Mouse (Mus musculus): Measurements from ENCODE around the gene Gm884. TPM values are rescaled to one million over a fixed set of nuclear protein-coding genes. Genes with fewer than 3 reads are reported as not detected.
A peak's percentile ranks its signal among the peaks of the same experiment; 100 is the strongest.

Gene Gm884
- total RNA-seq (2015): not detected in 2 replicates
- not detected in 2 replicates for total RNA-seq (2017)

DNA sequence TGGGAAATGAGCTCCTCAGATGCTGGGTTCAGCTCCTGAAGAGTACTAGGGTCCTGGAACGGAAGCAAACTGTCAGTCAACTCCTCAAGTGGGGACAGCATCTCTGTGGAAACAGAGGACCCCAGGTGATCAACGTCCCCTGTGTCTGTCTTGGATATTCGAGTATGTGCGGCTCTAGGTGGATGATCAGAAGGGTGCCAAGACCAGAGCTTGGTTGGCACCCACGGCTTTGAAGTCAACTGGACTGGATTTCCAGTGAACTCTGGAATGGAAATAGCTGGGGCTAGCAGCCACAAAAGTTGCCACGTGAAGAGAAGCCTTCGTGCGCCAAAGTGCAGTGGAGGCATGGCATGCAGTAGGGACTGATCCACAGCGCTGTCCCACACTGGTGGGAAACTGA lies at the start of gene Gm884:
TSS of gene Gm884 (minus strand) at position 101 of the 400 bp plus-strand sequence.
- ATAC-seq (ENCODE audit: poor library complexity, severe bottlenecking): no peak

DNA sequence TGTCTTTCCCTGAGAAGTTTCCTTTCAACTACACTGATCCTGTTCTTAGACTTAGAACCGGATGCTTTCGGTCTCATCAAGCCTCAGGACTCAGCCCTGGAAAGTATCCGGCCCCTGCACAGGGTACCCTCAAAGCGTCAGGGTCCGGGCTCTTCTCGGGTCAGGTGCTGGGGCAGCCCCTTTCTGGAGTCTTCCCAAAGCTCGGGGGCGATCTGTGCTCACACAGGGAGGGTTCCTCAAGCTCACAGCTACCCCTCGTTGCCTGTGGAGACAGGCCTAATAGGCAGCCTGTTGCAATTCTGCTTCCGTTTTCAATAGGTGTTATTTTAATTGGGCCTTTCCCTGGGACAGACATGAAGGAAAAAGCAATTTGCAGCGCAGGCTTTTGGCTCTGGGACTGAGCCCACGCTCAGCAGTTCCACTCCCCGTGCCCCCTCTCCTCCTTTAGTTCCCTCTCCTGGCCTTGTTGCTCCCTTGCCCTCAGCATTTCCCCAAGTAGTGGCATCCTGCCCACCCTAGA lies 46.0 kb upstream of the Gm884 start:
- no peak for ATAC-seq (ENCODE audit: poor library complexity, severe bottlenecking)

DNA sequence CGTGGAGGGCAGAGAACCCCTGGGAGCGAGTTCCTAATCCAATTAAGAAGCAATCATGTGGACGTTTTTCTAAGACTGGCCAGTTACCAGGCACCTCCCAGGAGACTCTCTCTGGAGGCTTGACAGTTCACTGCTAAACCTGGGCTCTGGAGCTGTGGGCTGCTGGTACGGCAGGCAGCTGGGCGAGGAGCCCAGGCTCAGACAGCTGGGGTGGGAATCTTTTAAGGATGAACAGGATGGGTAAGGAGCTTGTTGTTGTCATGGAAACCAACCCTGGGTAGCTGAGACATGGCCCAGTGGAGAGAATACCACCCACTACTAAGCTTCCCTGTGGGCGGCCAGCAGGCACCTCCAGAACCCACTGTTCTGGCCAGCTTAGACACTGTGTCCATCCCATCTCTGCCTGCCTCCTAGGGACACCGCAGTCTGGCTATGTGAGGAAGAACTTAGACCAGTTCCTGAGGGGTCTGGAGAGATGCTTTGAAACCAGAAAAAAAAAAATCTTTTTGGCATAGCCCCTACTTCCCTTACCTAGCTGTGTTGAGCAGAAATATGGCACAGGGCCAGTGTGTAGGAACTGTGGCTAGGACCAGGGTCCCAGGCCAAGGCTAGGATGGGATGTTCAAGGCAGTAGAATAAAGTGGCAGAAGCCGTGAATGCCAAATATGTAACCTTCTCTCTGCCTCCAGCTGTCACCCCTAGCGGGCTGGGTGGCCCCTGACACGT lies 45.4 kb upstream of the Gm884 start:
- no peak for ATAC-seq (ENCODE audit: poor library complexity, severe bottlenecking)

DNA sequence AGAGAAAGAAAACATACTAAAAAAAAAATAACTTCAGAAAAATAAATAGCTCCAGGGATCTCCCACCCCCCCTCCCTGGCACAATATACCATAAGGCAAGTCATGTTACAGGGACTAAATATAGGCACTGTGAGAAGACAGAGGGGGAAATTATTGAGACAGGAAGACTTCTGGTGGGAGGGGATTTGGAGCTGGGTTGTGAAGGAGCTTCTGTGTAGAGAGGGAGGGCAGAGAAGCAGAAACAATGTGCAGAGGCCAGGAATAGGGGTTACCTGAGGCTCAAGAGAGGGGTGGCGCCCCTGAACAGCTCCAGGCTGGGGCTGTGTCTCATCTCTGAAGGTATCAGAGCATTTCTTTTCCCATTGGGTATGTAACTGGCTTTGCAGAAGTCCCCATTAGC lies 44.8 kb upstream of the Gm884 start:
- ATAC-seq (ENCODE audit: poor library complexity, severe bottlenecking): no peak

DNA sequence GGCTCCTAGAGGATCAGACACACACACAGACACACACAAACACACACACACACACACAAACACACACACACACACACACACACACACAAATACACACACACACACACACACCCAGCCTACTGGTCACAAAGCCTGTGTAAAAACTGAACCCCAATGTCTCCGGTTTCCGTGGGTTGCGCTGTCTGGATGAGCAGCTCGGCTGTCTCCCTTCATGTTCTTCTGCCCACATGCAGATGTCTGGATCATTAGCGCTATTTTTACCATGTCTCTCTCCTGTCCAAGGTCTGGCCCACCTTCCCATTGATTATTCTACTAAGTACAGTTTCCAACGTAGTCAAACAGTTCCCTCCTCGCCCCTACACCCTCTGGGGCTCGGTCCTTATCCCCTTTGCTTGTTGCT lies 42.2 kb upstream of the Gm884 start:
- no peak for ATAC-seq (ENCODE audit: poor library complexity, severe bottlenecking)

DNA sequence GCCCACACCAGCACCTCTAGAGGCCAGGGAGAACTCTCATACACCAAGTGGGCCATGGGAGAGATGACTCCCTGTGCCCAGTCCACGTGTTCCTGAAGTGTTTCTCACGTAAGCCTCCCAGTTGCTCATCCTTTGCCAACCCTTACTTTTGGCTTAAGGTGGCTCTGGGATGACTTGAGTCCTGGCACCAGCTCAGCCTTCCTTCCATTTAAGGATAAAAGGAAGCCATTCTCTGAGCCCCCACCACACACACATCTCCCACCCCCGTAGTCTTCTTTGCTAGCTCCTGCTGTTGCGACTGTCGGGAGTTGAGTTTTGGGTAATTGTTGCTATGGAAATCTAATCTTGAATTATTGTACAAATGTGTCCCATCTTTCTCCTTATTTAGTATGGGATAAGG lies 41.6 kb upstream of the Gm884 start:
- ATAC-seq (ENCODE audit: poor library complexity, severe bottlenecking): no peak

DNA sequence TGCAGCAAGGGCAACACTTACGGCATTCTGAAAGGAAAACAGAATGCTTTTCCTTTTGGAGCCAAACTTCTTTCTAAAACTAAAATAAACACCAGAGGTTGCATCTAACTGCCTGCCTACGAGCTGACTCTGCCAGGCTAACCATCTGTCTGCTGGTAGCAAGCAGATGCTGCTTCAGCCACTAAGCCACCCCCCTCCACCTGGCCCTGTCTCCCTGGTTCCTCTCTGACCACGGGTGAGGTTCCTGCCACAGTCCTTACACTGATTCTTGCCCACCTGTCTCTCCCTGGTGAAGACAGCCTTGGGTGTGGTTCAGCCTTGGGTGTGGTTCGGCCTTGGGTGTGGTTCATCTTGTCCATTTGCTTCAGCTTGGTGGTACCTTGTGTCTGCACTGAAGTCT lies 40.9 kb upstream of the Gm884 start:
- ATAC-seq (ENCODE audit: poor library complexity, severe bottlenecking): no peak

DNA sequence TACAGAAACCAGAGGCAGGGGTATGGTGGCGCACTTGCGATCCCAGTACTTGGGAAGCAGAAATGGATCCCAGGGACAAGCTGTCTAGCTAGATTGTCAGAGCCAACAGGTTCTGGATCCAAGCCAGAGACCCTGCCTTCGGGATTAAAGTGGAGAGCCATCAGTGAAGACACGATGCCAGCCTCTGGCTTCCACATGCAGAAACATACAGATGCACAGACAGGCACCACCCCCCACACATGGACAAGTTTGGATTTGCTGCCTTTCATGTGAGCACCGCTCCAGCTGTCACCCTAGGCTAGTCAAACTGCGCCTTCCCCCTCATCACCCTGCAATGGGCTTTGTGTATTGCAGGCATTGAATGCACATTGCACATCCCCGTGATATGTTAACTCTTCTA lies 37.2 kb upstream of the Gm884 start:
- ATAC-seq (ENCODE audit: poor library complexity, severe bottlenecking): no peak

DNA sequence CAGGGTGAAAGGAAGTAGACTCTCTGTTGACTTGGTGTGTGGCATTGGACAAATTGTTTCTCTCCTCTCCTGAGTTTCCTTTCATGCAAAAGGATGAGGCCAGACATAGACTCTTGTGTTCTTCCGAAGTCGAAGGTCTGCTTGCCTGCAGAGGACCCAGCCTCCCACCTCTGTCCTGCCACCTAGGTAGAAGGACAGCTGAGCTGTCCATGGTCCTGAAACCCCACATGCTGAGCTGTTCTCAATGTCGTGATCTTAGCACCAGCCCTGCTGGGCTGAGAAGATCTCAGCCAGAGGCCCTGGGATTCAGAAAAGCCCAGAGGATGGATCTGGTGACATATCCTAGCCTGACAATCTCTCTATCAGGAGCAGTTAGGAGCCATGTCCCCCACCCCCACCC lies 35.6 kb upstream of the Gm884 start:
- ATAC-seq (ENCODE audit: poor library complexity, severe bottlenecking): no peak

DNA sequence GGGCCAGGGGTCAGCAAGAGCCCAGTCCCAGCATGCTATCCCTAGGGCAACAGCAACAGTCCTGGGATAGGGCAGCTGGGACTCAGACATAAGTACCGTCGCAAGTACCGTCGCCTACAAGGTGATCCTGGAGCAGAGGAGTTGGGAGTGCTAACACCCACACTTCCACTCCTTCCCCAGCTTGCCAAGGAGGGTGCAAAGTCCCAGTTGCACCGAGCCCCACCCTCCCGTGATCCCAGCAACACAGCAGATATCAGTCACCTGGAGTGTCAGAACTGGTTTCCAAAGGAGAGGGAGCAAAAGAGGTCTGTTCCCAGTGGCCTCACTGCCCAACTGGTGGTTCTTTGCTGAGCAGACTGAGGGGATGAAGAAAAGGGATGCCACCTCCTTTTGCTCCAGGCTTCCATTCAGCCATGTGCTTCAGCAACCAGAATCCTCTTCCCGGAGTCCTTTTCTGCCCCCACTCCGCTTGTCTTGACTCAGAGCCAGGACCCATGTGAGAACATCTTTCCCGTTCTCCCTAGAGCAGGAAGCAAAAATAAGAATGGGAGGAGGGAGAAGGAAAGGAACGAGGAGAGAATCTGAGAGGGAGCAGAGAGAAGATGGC lies 32.5 kb upstream of the Gm884 start:
- ATAC-seq (ENCODE audit: poor library complexity, severe bottlenecking): no peak

DNA sequence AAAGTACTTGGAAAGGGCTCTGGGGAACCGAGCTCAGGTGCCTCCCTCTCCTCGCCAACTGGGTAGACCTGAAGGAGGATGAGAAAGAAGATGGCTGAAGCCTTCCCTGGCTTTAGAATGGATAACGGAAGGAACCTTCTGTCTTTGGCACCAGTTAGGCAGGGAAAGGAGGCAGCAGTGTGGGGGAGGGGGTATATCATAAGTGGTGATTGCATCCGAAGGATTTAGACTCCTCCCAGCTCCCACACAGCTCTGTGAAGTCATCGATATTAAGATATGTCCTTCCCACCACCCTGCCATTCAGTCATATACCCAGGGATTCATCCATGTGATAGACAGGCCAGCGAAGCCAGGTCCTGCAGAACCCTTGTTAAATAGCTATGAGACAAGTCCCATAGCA lies 30.5 kb upstream of the Gm884 start:
- no peak for ATAC-seq (ENCODE audit: poor library complexity, severe bottlenecking)

DNA sequence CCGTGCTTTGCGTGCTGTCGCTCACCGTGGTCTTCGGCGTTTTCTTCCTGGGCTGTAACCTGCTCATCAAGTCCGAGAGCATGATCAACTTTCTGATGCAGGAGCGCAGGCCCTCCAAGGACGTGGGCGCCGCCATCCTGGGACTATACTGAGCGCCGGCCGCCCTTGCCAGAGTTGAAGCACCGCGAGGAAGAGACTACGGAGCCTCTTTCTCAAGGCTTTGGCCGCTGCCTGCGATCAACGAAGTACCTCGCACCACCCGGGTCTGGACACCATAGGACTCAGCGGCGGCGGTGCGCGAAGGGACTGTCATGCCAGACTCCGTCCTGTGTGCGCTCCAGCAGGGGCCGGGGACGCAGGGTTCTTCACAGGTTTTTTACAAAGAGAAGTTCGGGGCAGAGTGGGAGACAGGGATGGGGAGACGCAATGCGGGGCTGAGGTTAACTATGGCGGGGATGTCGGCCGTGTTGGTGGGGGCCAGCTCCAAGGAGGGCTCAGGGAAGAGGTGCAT lies 29.1 kb upstream of the Gm884 start:
- no peak for ATAC-seq (ENCODE audit: poor library complexity, severe bottlenecking)

DNA sequence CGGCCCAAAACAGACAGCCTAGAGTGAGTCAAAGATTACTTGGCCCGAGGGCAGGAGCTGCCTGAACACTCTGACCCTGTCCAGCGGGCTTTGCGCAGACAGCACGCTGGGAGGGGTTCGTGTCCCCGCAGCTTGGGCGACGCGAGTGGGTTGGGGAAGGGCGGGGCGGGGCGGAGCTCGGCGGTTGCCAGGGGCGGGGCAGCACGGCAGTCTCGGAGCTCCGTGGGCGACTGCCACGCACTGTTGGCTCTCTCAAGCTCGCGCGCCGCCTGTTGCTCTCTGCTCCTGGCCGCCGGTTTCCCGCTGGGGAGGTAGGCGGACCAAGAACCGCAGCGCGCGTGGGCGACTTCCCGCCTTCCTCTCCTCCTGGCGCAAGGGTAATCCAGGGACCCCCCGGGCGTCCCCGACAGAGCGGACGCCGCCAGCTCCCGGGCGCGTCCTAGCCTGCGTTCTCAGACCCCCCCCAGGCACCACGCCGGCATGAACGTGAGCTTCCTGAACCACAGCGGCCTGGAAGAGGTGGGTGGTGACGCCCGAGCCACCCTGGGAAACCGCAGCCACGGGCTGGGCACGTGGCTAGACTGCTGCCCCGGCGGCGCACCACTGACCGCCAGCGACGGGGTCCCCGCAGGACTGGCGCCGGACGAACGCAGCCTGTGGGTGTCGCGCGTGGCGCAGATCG lies 28.5 kb upstream of the Gm884 start, which contains the start of gene Rprml:
TSS of gene Rprml (plus strand) at position 270 of the 682 bp plus-strand sequence.
- ATAC-seq (ENCODE audit: poor library complexity, severe bottlenecking): no peak

DNA sequence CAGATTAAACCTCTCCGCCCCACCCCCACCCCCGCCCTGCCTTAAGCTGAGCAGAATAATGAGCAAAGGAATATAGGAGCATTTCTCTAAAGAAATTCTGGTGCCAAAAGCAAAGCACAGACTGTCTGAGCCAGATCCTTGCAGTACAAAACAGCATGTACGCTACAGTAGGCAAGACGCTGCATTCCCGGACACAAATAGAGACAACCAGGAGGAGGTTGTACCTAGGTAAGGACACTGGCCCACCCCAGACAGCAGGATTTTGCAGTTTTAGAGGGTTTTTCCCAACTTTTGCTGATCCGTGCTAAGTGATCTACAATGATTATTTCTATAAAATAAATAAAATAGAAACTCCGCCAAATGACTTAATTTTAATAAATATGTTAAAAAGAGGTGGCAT lies 27.7 kb upstream of the Gm884 start:
- no peak for ATAC-seq (ENCODE audit: poor library complexity, severe bottlenecking)

DNA sequence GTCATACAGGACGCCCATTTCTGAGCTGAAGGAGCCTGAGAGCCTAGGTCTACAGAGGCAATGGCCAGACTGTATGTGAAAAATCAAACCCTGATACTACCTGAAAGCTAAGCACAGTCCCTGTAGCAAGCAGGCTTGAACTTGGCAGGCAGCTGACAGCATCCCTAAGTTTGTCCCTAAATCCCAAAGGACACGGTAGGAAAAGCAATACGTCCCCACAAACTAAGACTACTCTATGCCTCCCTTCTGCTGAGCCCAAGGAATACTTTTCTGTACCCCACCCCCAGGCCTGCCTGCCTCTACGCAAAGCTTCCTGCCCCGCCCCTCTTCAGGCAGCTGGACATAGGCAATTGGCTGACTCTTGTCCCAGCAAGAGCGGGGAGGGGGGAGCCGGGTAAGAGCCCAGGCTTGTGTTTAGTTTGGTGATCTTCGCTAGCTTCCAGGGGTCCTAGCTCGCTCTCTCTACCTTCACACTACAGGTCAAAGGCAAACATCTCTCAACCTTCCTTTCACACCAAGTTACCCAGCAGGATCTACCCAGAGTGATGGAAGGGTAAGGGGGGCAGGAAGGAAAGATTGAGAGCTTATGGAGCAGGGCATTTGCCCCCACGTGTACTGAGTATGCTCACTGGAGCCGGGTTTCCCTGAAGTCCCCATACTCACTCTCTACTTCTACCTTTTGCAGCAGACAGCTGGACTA lies 27.1 kb upstream of the Gm884 start:
- ATAC-seq (ENCODE audit: poor library complexity, severe bottlenecking): no peak

DNA sequence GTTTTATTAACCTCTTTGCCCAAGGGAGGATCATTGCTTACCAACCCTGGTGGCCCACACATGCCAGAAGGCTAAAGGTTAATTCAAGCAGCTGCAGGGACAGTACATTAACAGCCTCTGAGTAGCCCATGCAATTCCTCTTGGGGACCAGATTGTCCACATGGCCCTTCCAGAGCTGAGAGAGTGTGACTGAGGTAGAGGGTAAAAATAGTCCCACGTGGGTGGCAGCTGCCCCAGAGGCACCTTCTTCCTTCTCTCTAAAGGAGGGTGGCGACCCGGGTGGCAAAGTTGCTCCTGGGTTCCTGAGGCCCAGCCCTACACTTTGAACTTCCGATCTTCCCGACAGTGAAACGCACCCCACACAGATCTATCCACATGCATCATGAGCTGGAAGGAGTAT lies 25.4 kb upstream of the Gm884 start:
- ATAC-seq (ENCODE audit: poor library complexity, severe bottlenecking): no peak

DNA sequence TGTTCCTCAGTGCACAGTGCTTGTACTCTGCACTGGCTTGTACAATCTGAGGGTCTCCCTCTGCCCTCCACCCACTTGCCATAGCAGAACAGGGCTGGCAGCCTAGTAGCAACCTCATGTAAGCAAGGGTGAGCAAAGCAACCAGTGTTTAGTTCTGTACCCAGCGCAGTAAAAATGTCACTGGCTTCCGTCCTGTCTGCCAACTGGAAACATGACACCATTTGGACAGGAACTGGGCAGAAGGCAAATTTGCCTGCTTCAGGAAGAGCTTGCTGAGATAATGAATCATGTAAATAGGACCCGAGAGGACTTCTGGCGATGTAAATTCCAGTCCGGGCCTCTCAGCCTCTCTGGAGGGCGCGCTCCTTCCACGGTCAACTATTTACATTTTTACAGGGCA lies 24.8 kb upstream of the Gm884 start:
- no peak for ATAC-seq (ENCODE audit: poor library complexity, severe bottlenecking)

DNA sequence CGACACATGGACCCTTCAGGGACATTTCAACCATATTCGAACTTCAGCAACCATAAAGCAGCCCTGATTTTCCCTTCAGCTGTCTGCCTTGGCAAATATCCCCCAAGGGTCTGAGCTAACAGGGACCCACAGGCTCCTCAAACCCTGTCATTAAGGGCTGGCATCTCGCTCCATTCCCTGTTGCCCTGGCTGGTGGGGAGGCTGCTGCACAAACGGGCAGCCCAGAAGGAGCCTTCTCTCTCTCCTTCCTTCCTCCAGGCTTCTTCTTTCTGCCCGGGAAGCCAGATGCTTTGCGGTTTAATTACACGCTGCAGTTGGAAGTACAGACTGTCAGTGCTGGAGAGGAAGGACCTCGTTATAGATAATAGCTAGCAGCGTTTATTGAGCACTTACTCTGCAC lies 22.3 kb upstream of the Gm884 start:
- ATAC-seq (ENCODE audit: poor library complexity, severe bottlenecking): no peak

DNA sequence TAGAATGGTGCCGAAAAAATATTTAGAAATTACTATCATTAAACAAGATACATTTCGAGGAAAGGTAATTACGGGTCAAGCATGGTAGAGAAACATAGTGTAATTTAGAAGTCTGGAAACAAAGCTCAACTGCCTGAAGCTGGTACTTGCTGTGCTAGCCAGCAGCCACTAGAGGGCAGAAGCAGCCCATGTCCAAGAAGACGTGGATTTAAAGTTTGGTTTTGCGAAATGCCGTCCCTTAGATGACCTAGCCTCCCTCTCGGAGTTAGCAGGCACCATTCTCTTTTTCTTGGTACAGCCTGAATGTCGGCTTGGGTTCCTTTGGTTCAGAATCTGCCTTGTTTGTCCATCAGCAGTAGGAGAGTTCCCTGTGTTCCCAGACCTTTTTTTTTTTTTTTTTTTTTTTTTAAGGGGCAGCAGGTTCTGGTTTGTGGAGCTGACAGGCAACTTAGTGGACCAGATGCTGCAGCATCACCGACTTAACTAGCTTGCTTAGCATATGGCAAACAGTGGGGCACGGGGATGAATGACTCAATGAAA lies 18.5 kb upstream of the Gm884 start:
- ATAC-seq (ENCODE audit: poor library complexity, severe bottlenecking): peak; percentile 67; the same call in 1 of the 2 replicates

DNA sequence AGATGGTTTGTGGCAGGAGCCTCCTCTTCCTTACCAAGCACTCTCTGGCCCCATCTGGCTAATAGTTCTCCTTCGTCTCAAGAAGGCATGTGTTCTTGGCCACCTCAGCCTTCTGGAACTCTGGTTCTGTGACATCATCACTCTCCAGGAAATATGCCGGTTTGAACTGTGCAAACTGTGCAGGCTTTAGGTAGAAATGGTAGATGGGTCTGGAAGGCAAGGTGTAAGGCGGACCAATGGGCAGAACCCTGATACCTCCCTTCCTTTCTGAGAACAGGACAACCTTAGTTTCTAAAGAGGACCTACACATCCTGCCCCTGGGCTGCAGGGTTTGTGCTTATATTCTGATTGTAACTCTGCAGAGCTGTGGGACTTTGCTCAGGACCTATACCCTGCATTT lies 17.9 kb upstream of the Gm884 start, which contains the start of gene Lyzl6:
TSS of gene Lyzl6 (minus strand) at position 101 of the 400 bp plus-strand sequence.
- no peak for ATAC-seq (ENCODE audit: poor library complexity, severe bottlenecking)

DNA sequence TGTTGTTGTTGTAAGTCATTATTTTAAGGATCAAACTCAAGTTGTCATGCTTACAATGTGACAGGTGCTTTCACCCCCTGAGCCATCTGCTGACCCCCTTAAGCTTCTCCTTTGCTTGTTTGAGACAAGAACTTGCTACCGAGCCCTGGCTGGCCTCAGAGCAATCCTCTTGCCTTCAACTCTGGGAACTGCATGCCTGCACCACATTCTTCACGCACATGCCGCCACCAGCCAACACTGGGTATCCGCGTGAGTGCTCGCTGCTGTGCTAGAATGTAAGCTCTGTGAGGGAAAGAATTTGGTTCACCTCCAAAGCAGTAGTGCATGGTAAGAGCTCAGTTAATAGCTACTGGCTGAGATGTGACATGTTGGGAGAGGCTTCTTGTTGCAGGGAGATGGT lies 15.3 kb upstream of the Gm884 start:
- ATAC-seq (ENCODE audit: poor library complexity, severe bottlenecking): no peak

Measured in megakaryocyte, adult 5-6 weeks (primary cell).